Mouse (Mus musculus): ENCODE data around the gene 1700016C15Rik. TPM values are rescaled to one million over a fixed set of nuclear protein-coding genes. Genes with fewer than 3 reads are reported as not detected.
A peak's percentile ranks its signal among the peaks of the same experiment; 100 is the strongest.

Gene 1700016C15Rik
- polyA plus RNA-seq, 1 experiment from 2014 or later, result not detected

- no peaks in the 10 kb centered on the region for H3K36me3 ChIP-seq
- ATAC-seq, result no peak
- peak overlapping the region; percentile 74; the same call in 1 of the 2 replicates for H3K4me2 ChIP-seq
- H3K27ac ChIP-seq, result no peak overlapping the region
- 33% methylated on average over 6 of the region's 6 CpGs for WGBS (ENCODE audit: insufficient replicate concordance)
- peak overlapping the region; percentile 45; the same call in 1 of the 2 replicates for H3K4me3 ChIP-seq
- no peaks in the 10 kb centered on the region for H3K9me3 ChIP-seq (replicated peaks)
- H3K4me1 ChIP-seq, result peaks cover 6% of the 10 kb centered on the region
- H3K9ac ChIP-seq, result no peak overlapping the region
- H3K27me3 ChIP-seq (replicated peaks), result no peaks in the 10 kb centered on the region; the same call in 1 of the 2 replicates
These were observed 26.3 kb upstream of the 1700016C15Rik start for GRCm38 (mm10) chr1:177703147-177703807.

- peaks cover 6% of the 10 kb centered on the region for H3K4me1 ChIP-seq
- no peak overlapping the region for H3K27ac ChIP-seq
- H3K4me2 ChIP-seq, result no peak overlapping the region
- no peaks in the 10 kb centered on the region for H3K36me3 ChIP-seq
- H3K9me3 ChIP-seq (replicated peaks), result no peaks in the 10 kb centered on the region
- H3K9ac ChIP-seq, result no peak overlapping the region
- no peaks in the 10 kb centered on the region for H3K27me3 ChIP-seq (replicated peaks)
- 26% methylated on average over 2 of the region's 2 CpGs for WGBS (ENCODE audit: insufficient replicate concordance)
- H3K4me3 ChIP-seq, result no peak overlapping the region
- no peak for ATAC-seq
These were observed 24.4 kb upstream of the 1700016C15Rik start for GRCm38 (mm10) chr1:177705204-177705603.

- Histone ChIP-seq H3K9ac (no peak overlapping the region), H3K4me1 (peaks cover 11% of the 10 kb centered on the region), H3K27me3 (replicated peaks) (no peaks in the 10 kb centered on the region), H3K4me2 (no peak overlapping the region), H3K4me3 (no peak overlapping the region), H3K9me3 (replicated peaks) (no peaks in the 10 kb centered on the region), H3K36me3 (no peaks in the 10 kb centered on the region), H3K27ac (no peak overlapping the region)
- no peak for ATAC-seq
- WGBS (ENCODE audit: insufficient replicate concordance), result 50% methylated on average over 1 of the region's 1 CpGs
These were observed 22.0 kb upstream of the 1700016C15Rik start for GRCm38 (mm10) chr1:177707571-177707970.

- Histone ChIP-seq H3K4me3 (no peak overlapping the region), H3K4me1 (peaks cover 10% of the 10 kb centered on the region), H3K27me3 (replicated peaks) (no peaks in the 10 kb centered on the region), H3K27ac (no peak overlapping the region), H3K9me3 (replicated peaks) (no peaks in the 10 kb centered on the region), H3K36me3 (no peaks in the 10 kb centered on the region), H3K9ac (no peak overlapping the region), H3K4me2 (no peak overlapping the region)
- 36% methylated on average over 4 of the region's 4 CpGs for WGBS (ENCODE audit: insufficient replicate concordance)
- ATAC-seq, result no peak
These were observed 21.0 kb upstream of the 1700016C15Rik start for GRCm38 (mm10) chr1:177708583-177709055.

GRCm38 (mm10) chr1:177711000-177711399 is 18.6 kb upstream of the 1700016C15Rik start:
- ATAC-seq, result peak; percentile 25; the same call in 1 of the 2 replicates
- Histone ChIP-seq H3K36me3 (no peaks in the 10 kb centered on the region), H3K27ac (no peak overlapping the region), H3K9ac (no peak overlapping the region), H3K4me3 (no peak overlapping the region), H3K4me2 (no peak overlapping the region), H3K9me3 (replicated peaks) (no peaks in the 10 kb centered on the region), H3K4me1 (peaks cover 10% of the 10 kb centered on the region), H3K27me3 (replicated peaks) (no peaks in the 10 kb centered on the region)
- WGBS (ENCODE audit: insufficient replicate concordance), result 55% methylated on average over 2 of the region's 2 CpGs

GRCm38 (mm10) chr1:177711418-177711817 is 18.2 kb upstream of the 1700016C15Rik start:
- Histone ChIP-seq H3K4me3 (no peak overlapping the region), H3K4me1 (peaks cover 10% of the 10 kb centered on the region), H3K36me3 (no peaks in the 10 kb centered on the region), H3K9ac (no peak overlapping the region), H3K4me2 (no peak overlapping the region), H3K27me3 (replicated peaks) (no peaks in the 10 kb centered on the region), H3K9me3 (replicated peaks) (no peaks in the 10 kb centered on the region), H3K27ac (no peak overlapping the region)
- ATAC-seq, result peak; percentile 80
- 25% methylated on average over 2 of the region's 2 CpGs for WGBS (ENCODE audit: insufficient replicate concordance)

GRCm38 (mm10) chr1:177713635-177714396 is 15.8 kb upstream of the 1700016C15Rik start:
- peaks cover 22% of the 10 kb centered on the region for H3K4me1 ChIP-seq
- no peaks in the 10 kb centered on the region for H3K36me3 ChIP-seq
- ATAC-seq, result no peak
- no peak overlapping the region for H3K9ac ChIP-seq
- no peaks in the 10 kb centered on the region for H3K27me3 ChIP-seq (replicated peaks)
- no peak overlapping the region for H3K27ac ChIP-seq
- no peak overlapping the region for H3K4me2 ChIP-seq
- H3K9me3 ChIP-seq (replicated peaks), result no peaks in the 10 kb centered on the region
- 56% methylated on average over 3 of the region's 3 CpGs for WGBS (ENCODE audit: insufficient replicate concordance)
- no peak overlapping the region for H3K4me3 ChIP-seq

GRCm38 (mm10) chr1:177714397-177715012 is 15.1 kb upstream of the 1700016C15Rik start:
- Histone ChIP-seq H3K9me3 (replicated peaks) (no peaks in the 10 kb centered on the region), H3K4me1 (peaks cover 22% of the 10 kb centered on the region), H3K9ac (no peak overlapping the region), H3K27ac (no peak overlapping the region), H3K4me3 (no peak overlapping the region), H3K36me3 (no peaks in the 10 kb centered on the region), H3K27me3 (replicated peaks) (no peaks in the 10 kb centered on the region), H3K4me2 (no peak overlapping the region)
- ATAC-seq, result no peak
- 69% methylated on average over 5 of the region's 5 CpGs for WGBS (ENCODE audit: insufficient replicate concordance)

- H3K27me3 ChIP-seq (replicated peaks), result no peaks in the 10 kb centered on the region
- H3K4me2 ChIP-seq, result no peak overlapping the region
- WGBS (ENCODE audit: insufficient replicate concordance), result 49% methylated on average over 3 of the region's 3 CpGs
- H3K4me3 ChIP-seq, result no peak overlapping the region
- peaks cover 16% of the 10 kb centered on the region for H3K4me1 ChIP-seq
- H3K9ac ChIP-seq, result no peak overlapping the region
- no peaks in the 10 kb centered on the region for H3K9me3 ChIP-seq (replicated peaks)
- H3K36me3 ChIP-seq, result no peaks in the 10 kb centered on the region
- ATAC-seq, result peak; percentile 83
- H3K27ac ChIP-seq, result no peak overlapping the region
These were observed 13.2 kb upstream of the 1700016C15Rik start for GRCm38 (mm10) chr1:177716448-177716847.

- Histone ChIP-seq H3K9me3 (replicated peaks) (no peaks in the 10 kb centered on the region), H3K4me3 (no peak overlapping the region), H3K27ac (no peak overlapping the region), H3K27me3 (replicated peaks) (no peaks in the 10 kb centered on the region), H3K4me2 (no peak overlapping the region), H3K4me1 (peaks cover 13% of the 10 kb centered on the region; the same call in 1 of the 2 replicates), H3K36me3 (no peaks in the 10 kb centered on the region), H3K9ac (no peak overlapping the region)
- ATAC-seq, result peak; percentile 66
- WGBS (ENCODE audit: insufficient replicate concordance), result 48% methylated on average over 7 of the region's 7 CpGs
These were observed 12.4 kb upstream of the 1700016C15Rik start for GRCm38 (mm10) chr1:177717057-177717835.

- ATAC-seq, result no peak
- WGBS (ENCODE audit: insufficient replicate concordance), result 71% methylated on average over 11 of the region's 11 CpGs
These were observed 11.1 kb upstream of the 1700016C15Rik start for GRCm38 (mm10) chr1:177718340-177719028.

More at GRCm38 (mm10) chr1:177718340-177719028, 11.1 kb upstream of the 1700016C15Rik start:
- Histone ChIP-seq H3K4me2 (no peak overlapping the region), H3K4me3 (no peak overlapping the region), H3K27ac (no peak overlapping the region), H3K4me1 (peaks cover 13% of the 10 kb centered on the region; the same call in 1 of the 2 replicates), H3K36me3 (no peaks in the 10 kb centered on the region), H3K27me3 (replicated peaks) (no peaks in the 10 kb centered on the region), H3K9ac (no peak overlapping the region), H3K9me3 (replicated peaks) (no peaks in the 10 kb centered on the region)

Measured in liver, embryonic 12.5 days (tissue).